Mouse (Mus musculus): ENCODE measurements at regions not wholly inside any gene's neighbourhood (a gene's known extent, or its start where the extent isn't known, plus 50 kb on each side); places are given as distances from the start of the nearest gene placed in this dataset.
"Not testable (repeated sequence)": the region's sequence is repeated elsewhere in the genome, so short reads cannot be mapped to it uniquely, and the experiment has no call there.

DNA sequence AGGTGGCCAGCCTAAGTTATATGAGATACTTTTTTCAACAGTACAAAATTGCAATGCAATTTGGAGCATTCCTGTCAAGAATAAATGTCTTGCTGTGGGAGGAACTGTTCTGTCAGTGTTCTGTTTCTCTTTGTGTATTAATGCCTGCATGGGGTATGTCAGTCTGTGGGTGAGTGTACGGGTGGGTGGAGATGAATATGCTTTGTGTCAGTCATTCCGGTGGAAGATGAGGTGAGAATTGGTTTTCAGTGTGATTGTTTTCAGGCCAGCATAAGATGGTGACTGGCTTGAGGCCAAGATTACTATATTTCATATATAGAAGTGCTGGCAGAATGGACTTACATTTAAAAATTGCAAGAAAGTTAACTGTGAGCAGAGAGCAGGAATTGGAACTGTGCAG is 184.0 kb downstream of the Frk start:
- DNase-seq (ENCODE audit: extremely low read depth, insufficient read length, low spot score) = no peak

- DNase-seq (ENCODE audit: extremely low read depth, insufficient read length, low spot score) = no peak
Measured at GRCm38 (mm10) chr10:34667735-34668439, 184.7 kb downstream of the Frk start.

DNA sequence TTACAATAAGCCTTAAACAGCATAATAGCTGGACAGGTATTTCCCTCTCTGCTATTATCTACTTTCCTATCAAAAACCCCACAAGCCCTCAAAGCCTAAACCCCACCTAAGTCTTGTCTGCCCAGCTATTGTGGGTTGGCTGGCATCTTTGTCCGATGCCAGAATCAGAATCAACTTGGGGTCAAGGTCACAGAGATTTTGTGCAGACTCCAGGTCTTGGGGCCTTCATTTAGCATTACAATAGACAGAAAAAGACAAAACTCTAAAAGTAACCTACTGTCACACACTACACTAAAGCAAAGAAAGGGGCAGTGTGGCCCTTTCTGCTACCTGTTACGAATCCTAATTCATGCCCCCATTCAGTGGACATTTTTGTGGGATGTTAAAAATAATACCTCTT is 188.6 kb downstream of the Frk start:
- DNase-seq (ENCODE audit: extremely low read depth, insufficient read length, low spot score) = no peak

- DNase-seq (ENCODE audit: extremely low read depth, insufficient read length, low spot score) = not testable (repeated sequence)
Measured at GRCm38 (mm10) chr10:34699414-34699813, 216.2 kb downstream of the Frk start.

- DNase-seq (ENCODE audit: extremely low read depth, insufficient read length, low spot score) = no peak
Measured at GRCm38 (mm10) chr10:34701956-34702355, 218.8 kb downstream of the Frk start.

DNA sequence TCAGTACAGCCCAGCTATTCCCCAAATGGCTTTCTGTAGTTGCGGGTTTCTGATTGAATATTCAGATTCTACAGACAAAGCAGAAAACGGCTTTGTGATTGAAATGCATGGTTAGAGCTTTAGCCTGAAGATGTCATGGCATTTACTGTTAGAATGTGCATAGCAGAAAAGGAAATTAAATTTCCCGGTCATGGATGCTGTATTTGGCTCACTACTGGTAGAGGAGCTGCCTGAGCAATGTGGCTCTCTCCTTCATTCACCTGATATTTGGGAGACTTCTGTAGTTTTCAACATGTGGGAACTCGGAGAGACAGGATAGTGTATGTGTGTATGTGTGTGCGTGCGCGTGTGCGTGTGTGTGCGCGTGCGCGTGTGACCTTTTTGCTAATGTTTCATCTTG is 222.2 kb downstream of the Frk start:
- no peak for DNase-seq (ENCODE audit: extremely low read depth, insufficient read length, low spot score)

GRCm38 (mm10) chr10:34731249-34731648 is 248.1 kb downstream of the Frk start:
- no peak for DNase-seq (ENCODE audit: extremely low read depth, insufficient read length, low spot score)

DNA sequence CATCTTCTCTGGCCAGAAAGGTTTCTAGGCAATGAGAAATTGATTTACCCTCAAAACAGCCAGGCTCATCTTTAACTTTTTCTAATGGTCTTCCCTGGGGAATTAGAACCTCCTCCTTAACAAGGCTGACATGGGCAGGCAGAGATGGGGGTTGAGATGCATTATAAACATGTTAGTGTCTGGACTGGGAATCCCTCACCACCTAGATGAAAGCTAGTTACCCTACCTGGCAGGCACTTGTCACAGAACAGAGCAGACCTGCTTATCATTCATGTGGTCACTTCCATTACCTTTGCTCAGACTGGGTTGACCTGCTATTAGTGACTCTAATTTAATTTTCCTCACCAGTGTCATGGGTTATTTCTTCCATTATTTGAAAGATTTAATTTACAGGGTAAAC is 279.2 kb downstream of the Frk start:
- no peak for DNase-seq (ENCODE audit: extremely low read depth, insufficient read length, low spot score)

- no peak for DNase-seq (ENCODE audit: extremely low read depth, insufficient read length, low spot score)
Measured at GRCm38 (mm10) chr10:34792099-34792498, 308.9 kb downstream of the Frk start.

DNA sequence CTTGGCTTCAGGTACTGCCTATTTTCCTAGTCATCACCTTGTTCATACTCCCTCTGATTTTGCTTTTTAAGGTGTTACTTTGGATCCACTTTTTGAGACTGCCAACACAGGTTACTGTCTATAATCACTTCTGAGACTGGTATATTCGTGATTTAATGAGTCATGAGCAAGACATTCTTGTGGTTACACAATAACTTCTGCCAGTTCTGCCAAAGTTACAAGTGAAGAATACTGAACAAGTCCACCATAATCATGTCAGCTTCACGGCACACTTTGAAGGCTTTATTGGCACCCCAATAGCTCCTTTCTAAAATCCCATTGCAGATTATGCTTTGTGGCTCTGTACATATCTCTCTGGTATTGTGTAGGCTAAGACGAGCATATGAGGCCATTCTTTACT is 327.9 kb downstream of the Frk start:
- DNase-seq (ENCODE audit: extremely low read depth, insufficient read length, low spot score) = peak; percentile 15

DNA sequence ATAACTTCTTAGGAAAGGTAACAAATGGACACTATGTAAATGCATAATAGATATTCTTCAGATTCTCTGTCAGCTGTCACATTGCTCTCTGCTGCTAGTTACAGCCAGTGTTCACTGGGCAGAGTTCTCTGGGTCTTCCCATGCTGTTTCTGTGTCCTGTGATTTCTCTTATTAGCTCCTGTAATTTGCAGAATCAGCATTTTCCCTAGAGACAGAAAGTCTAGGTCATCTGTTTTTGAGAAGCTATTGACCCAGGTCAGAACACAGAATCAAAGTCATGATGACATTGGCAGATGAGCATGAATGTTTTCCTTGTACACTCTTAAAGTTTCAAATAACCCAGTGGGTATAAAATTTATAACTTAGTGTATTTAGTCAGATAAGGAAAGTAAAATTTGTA is 340.9 kb downstream of the Frk start:
- DNase-seq (ENCODE audit: extremely low read depth, insufficient read length, low spot score) = no peak

GRCm38 (mm10) chr10:34842015-34842504 is 358.9 kb downstream of the Frk start:
- no peak for DNase-seq (ENCODE audit: extremely low read depth, insufficient read length, low spot score)

GRCm38 (mm10) chr10:34856494-34857146 is 373.4 kb downstream of the Frk start:
- DNase-seq (ENCODE audit: extremely low read depth, insufficient read length, low spot score) = no peak

- no peak for DNase-seq (ENCODE audit: extremely low read depth, insufficient read length, low spot score)
Measured at GRCm38 (mm10) chr10:34862693-34863092, 379.5 kb downstream of the Frk start.

- DNase-seq (ENCODE audit: extremely low read depth, insufficient read length, low spot score) = no peak
Measured at GRCm38 (mm10) chr10:34871888-34872287, 388.7 kb downstream of the Frk start.

GRCm38 (mm10) chr10:34878511-34878910 is 395.3 kb downstream of the Frk start:
- DNase-seq (ENCODE audit: extremely low read depth, insufficient read length, low spot score) = no peak

GRCm38 (mm10) chr10:34887601-34888000 is 404.4 kb downstream of the Frk start:
- DNase-seq (ENCODE audit: extremely low read depth, insufficient read length, low spot score) = no peak

GRCm38 (mm10) chr10:34904274-34904673 is 421.1 kb downstream of the Frk start:
- no peak for DNase-seq (ENCODE audit: extremely low read depth, insufficient read length, low spot score)

GRCm38 (mm10) chr10:34904692-34905091 is 421.5 kb downstream of the Frk start:
- no peak for DNase-seq (ENCODE audit: extremely low read depth, insufficient read length, low spot score)

GRCm38 (mm10) chr10:34912153-34912723 is 429.0 kb downstream of the Frk start:
- DNase-seq (ENCODE audit: extremely low read depth, insufficient read length, low spot score) = no peak

Data from 3134 (cell line).